Mouse (Mus musculus) limb, embryonic 14.5 days (tissue): ENCODE measurements at regions not wholly inside any gene's neighbourhood (a gene's known extent, or its start where the extent isn't known, plus 50 kb on each side); places are given as distances from the start of the nearest gene placed in this dataset.

Experiments
- ATAC-seq: fragments of 200-750 bp; cut with Nextera tagmentation; 2 replicates; pipeline ENCODE4 v1.8.0; 2017; ENCODE audit warnings: low read depth, moderate number of reproducible peaks, moderate TSS enrichment; ENCODE audit not compliant: low FRiP score
- DNase-seq: peaks from one replicate; pipeline ENCODE4 v3.0.0-alpha.2; 2015; ENCODE audit warnings: low spot score
- H3K27ac ChIP-seq: fragments of 300-500 bp; sonication (generic); replicated peaks from 2 replicates; pipeline ENCODE4 v1.5.1; 2014; ENCODE audit warnings: low read depth, mild to moderate bottlenecking, low read length, moderate library complexity, mixed read lengths
- H3K27me3 ChIP-seq: fragments of 300-500 bp; sonication (generic); 2 replicates; pipeline ENCODE4 v1.6.1; 2014; ENCODE audit warnings: low read length, mixed read lengths; ENCODE audit not compliant: control insufficient read depth, insufficient read depth
- H3K36me3 ChIP-seq: fragments of 300-500 bp; sonication (generic); 2 replicates; pipeline ENCODE4 v1.6.1; 2014; ENCODE audit warnings: mild to moderate bottlenecking, low read length, moderate library complexity, mixed read lengths; ENCODE audit not compliant: control insufficient read depth, insufficient read depth
- H3K4me1 ChIP-seq: fragments of 300-500 bp; sonication (generic); 2 replicates; pipeline ENCODE4 v1.6.1; 2014; ENCODE audit warnings: antibody characterized with exemption, low read length, mixed read lengths; ENCODE audit not compliant: control insufficient read depth, insufficient read depth
- H3K4me2 ChIP-seq: fragments of 300-500 bp; sonication (generic); replicated peaks from 2 replicates; pipeline ENCODE4 v1.6.1; 2014; ENCODE audit warnings: low read depth, mild to moderate bottlenecking, low read length, moderate library complexity; ENCODE audit not compliant: severe bottlenecking
- H3K4me3 ChIP-seq: fragments of 300-500 bp; sonication (generic); replicated peaks from 2 replicates; pipeline ENCODE4 v1.5.1; 2014; ENCODE audit warnings: low read length
- H3K9ac ChIP-seq: fragments of 300-500 bp; sonication (generic); 2 replicates; pipeline ENCODE4 v1.6.1; 2014; ENCODE audit warnings: mild to moderate bottlenecking, low read depth, low read length, moderate library complexity; ENCODE audit not compliant: severe bottlenecking
- H3K9me3 ChIP-seq: fragments of 300-500 bp; sonication (generic); 2 replicates; pipeline ENCODE4 v1.6.1; 2016; ENCODE audit warnings: low read length; ENCODE audit not compliant: control insufficient read depth
- POLR2A ChIP-seq: fragments of 200-500 bp; IDR thresholded peaks from 2 replicates; pipeline ENCODE4 v1.8.0; 2012; ENCODE audit warnings: inconsistent platforms, mild to moderate bottlenecking, moderate library complexity, borderline replicate concordance; ENCODE audit not compliant: insufficient read depth, insufficient read length; ENCODE audit errors: extremely low read depth
- WGBS: fragments of 180-500 bp; shearing (Covaris S2); extraction: QIAGEN DNeasy Blood & Tissue Kit; methylation state at CpG from one replicate; pipeline ENCODE4 v1.1.7; 2014; 5-methylcytosine and 5-hydroxymethylcytosine counted together

DNA sequence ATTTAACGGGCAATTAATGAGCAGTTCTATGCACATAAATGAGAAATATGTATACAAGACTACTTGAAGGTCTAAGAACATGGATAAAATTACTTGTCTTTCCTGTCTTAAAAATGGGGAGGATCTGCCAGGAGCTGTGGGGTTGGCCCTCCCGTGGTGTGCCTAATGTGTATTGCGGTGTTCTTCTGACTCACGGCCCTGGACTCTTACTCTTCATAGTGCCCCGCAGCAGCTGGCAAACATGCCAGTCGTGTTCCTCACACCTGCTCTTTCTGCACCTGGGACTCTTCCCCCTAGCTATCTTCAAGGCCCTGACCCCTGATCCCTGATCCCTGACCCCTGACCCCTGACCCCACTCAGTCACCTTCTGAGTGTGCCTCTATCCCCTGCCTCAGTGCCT is 352.3 kb upstream of the 5930422O12Rik start:
- no peak overlapping the region for H3K4me2 ChIP-seq
- H3K4me1 ChIP-seq: peaks cover 3% of the 10 kb centered on the region; the same call in 1 of the 2 replicates
- DNase-seq (no peak), ATAC-seq (no peak)
- TF ChIP-seq POLR2A: no peak
- no peaks in the 10 kb centered on the region for H3K36me3 ChIP-seq
- H3K9ac ChIP-seq: no peak overlapping the region
- 76% methylated on average over 6 of the region's 6 CpGs for WGBS
- H3K9me3 ChIP-seq: no peaks in the 10 kb centered on the region
- no peak overlapping the region for H3K4me3 ChIP-seq
- H3K27ac ChIP-seq: no peak overlapping the region
- H3K27me3 ChIP-seq: no peaks in the 10 kb centered on the region

DNA sequence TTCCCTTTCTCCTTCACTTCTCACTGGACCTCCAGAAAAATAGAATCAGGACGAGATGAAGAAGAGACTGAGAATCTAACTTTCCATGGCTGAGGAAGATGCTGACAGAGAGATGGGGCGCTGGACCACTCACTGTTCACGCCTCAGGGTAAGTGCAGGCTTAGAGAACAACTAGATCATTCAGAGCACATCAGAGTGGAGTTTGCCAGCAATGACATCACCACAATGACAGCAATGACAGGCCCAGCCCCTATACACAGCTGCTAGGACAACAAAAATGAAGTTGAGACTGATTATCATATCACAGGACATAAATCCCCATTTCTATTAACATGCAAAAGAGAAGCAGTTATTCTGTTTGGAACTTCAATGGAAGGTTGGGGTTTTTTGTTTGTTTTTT is 350.4 kb upstream of the 5930422O12Rik start:
- H3K4me3 ChIP-seq: no peak overlapping the region
- no peak overlapping the region for H3K27ac ChIP-seq
- no peak for TF ChIP-seq POLR2A
- DNase-seq (no peak), ATAC-seq (no peak)
- H3K4me1 ChIP-seq: peaks cover 3% of the 10 kb centered on the region; the same call in 1 of the 2 replicates
- H3K9ac ChIP-seq: no peak overlapping the region
- 81% methylated on average over 3 of the region's 3 CpGs for WGBS
- H3K27me3 ChIP-seq: no peaks in the 10 kb centered on the region
- no peak overlapping the region for H3K4me2 ChIP-seq
- no peaks in the 10 kb centered on the region for H3K36me3 ChIP-seq
- no peaks in the 10 kb centered on the region for H3K9me3 ChIP-seq

DNA sequence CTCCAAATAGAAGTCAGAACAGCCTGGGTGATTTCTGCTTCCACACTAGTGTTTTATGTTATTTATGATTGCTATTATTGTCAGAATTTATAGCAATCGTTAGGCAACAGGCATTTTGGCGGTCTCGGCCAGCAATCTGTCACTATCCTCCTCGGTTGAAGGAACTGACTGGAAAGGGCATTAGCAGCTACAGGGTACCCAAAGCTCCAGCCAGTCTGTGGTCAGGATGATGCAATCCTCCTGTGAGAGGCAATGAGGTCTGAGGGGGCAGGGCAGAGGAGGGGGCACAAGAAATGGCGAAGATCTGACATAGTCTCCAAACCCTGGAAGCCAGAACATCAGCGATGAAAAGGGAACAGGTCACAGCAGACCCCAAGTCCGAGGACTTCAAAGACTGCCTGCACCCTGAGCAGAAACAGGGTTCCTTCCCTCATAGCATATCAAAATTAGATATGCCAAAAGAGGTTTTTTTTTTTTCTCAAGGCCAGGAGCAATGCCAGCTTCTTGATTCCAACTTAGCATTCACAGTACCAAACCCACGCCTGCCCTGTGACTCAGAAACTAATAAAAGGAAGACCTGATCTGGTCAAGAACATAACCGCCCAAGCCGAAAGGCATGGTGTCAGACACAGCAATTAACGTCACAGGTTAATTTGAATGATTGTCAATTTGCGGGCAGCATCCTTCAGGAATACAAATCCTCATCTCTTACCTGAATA is 348.5 kb upstream of the 5930422O12Rik start:
- ATAC-seq: no peak
- WGBS: 66% methylated on average over 12 of the region's 12 CpGs

DNA sequence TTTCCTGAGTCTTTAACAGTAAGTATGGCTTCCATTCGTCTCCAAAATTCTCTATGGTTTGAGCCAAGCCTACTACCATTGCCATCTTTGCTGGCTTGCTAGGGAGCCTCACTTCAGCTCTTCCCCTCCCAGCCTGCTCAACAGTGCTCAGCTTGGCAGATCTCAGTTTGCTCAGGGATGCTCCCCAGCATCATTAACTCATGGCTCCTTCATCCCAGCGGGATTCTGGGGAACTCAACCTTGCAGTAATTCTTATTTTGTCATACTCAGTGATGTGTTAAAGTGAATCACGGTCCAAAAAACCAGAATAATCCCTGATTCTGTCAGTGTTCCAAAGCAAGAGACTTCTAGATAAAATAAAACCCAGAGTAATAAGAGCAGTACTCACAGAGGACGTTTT is 346.6 kb upstream of the 5930422O12Rik start:
- DNase-seq: no peak
- Histone ChIP-seq H3K9me3 (no peaks in the 10 kb centered on the region), H3K27ac (no peak overlapping the region), H3K4me2 (no peak overlapping the region), H3K4me3 (no peak overlapping the region), H3K27me3 (no peaks in the 10 kb centered on the region), H3K4me1 (no peaks in the 10 kb centered on the region), H3K36me3 (no peaks in the 10 kb centered on the region), H3K9ac (no peak overlapping the region)
- 84% methylated on average over 4 of the region's 4 CpGs for WGBS
- no peak for TF ChIP-seq POLR2A
- ATAC-seq: no peak

More for the DNA sequence above, 348.5 kb upstream of the 5930422O12Rik start:
- Histone ChIP-seq H3K9me3 (no peaks in the 10 kb centered on the region), H3K9ac (no peak overlapping the region), H3K4me1 (peaks cover 3% of the 10 kb centered on the region; the same call in 1 of the 2 replicates), H3K4me2 (no peak overlapping the region), H3K27me3 (no peaks in the 10 kb centered on the region), H3K27ac (no peak overlapping the region), H3K36me3 (no peaks in the 10 kb centered on the region), H3K4me3 (no peak overlapping the region)
- TF ChIP-seq POLR2A: no peak
- DNase-seq: no peak

DNA sequence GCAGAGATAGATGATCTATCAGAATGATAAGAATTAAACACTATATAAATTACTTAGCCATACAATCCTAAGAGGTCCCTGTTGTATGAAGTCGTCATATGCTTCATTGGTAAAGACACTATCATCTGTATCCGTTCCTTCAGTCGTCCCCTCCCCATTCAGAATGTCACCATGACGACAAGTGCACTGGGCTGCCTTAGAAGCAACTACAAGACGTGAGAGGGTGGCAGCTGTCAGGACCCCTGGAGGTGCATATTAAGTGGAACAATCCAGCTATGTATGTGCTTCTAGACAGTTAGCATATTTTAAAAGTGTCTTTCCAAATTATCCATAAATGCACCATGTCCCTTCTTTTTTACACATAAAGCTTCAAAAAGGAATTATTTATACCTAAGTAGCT is 343.0 kb upstream of the 5930422O12Rik start:
- TF ChIP-seq POLR2A: no peak
- H3K4me2 ChIP-seq: no peak overlapping the region
- no peak for DNase-seq
- no peaks in the 10 kb centered on the region for H3K36me3 ChIP-seq
- no peaks in the 10 kb centered on the region for H3K4me1 ChIP-seq
- no peak for ATAC-seq
- no peaks in the 10 kb centered on the region for H3K9me3 ChIP-seq
- no peak overlapping the region for H3K4me3 ChIP-seq
- no peaks in the 10 kb centered on the region for H3K27me3 ChIP-seq
- H3K27ac ChIP-seq: no peak overlapping the region
- WGBS: 67% methylated on average over 5 of the region's 5 CpGs
- no peak overlapping the region for H3K9ac ChIP-seq

DNA sequence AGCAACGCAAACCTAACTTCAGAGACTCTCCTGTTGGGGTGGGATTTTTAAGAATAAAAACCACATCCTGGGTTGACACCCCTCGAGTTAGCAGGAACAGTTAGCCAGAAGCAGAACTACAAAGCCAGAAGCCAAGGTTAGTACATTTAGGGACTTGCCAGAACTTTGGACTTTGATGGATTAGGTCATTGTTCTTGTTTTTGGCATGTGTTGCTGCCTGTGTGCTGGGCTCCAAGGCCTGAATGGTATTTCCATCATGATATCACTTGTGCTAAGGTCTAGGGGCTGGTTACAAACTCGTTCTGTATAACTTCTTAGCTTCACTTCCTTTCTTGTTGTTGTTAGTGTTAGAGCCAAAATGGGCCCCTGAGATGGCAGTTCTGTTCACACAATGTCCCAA is 338.8 kb upstream of the 5930422O12Rik start:
- no peaks in the 10 kb centered on the region for H3K36me3 ChIP-seq
- no peak for DNase-seq
- ATAC-seq: no peak

More for the DNA sequence above, 338.8 kb upstream of the 5930422O12Rik start:
- 58% methylated on average over 3 of the region's 3 CpGs for WGBS
- no peaks in the 10 kb centered on the region for H3K27me3 ChIP-seq
- no peak overlapping the region for H3K4me2 ChIP-seq
- no peak overlapping the region for H3K27ac ChIP-seq
- H3K9ac ChIP-seq: no peak overlapping the region
- TF ChIP-seq POLR2A: no peak
- H3K4me1 ChIP-seq: no peaks in the 10 kb centered on the region
- H3K4me3 ChIP-seq: no peak overlapping the region
- H3K9me3 ChIP-seq: no peaks in the 10 kb centered on the region
